Mouse (Mus musculus) CH12.LX (cell line): ENCODE measurements around the gene Gm20388.

Experiments
- CTCF ChIP-seq, 2 experiments: IDR thresholded peaks in 1 of 2; conservative IDR thresholded peaks in 1 of 2; 2 replicates each; pipeline ENCODE4 v1.5.1; 2011 to 2012; ENCODE audit warnings: low read depth in 2 of 2, low read length in 2 of 2, improper control_type of control experiment in 1 of 2, inconsistent platforms in 1 of 2, mild to moderate bottlenecking in 1 of 2, moderate library complexity in 1 of 2
- E2F4 ChIP-seq: IDR thresholded peaks from 2 replicates; pipeline ENCODE4 v1.6.1; 2011; ENCODE audit warnings: low read depth, low read length, improper control_type of control experiment; ENCODE audit not compliant: insufficient replicate concordance
- EP300 ChIP-seq: IDR thresholded peaks from 2 replicates; pipeline ENCODE4 v1.6.1; 2011; ENCODE audit warnings: low read length, improper control_type of control experiment
- JUND ChIP-seq: conservative IDR thresholded peaks from 2 replicates; pipeline ENCODE4 v1.6.1; 2011; ENCODE audit warnings: low read depth, low read length, improper control_type of control experiment
- MAFK ChIP-seq: IDR thresholded peaks from 2 replicates; pipeline ENCODE4 v1.6.1; 2011; ENCODE audit warnings: low read length, improper control_type of control experiment; ENCODE audit not compliant: insufficient replicate concordance
- MXI1 ChIP-seq: IDR thresholded peaks from 2 replicates; pipeline ENCODE4 v1.6.1; 2011; ENCODE audit warnings: mild to moderate bottlenecking, low read depth, low read length, improper control_type of control experiment
- MYC ChIP-seq: IDR thresholded peaks from 2 replicates; pipeline ENCODE4 v1.6.1; 2011; ENCODE audit warnings: low read depth, mild to moderate bottlenecking, improper control_type of control experiment, low read length
- RAD21 ChIP-seq: IDR thresholded peaks from 2 replicates; pipeline ENCODE4 v1.6.1; 2011; ENCODE audit warnings: low read depth, mild to moderate bottlenecking, low read length, improper control_type of control experiment, moderate library complexity
- UBTF ChIP-seq: IDR thresholded peaks from 2 replicates; pipeline ENCODE4 v1.6.1; 2012; ENCODE audit warnings: low read depth, mild to moderate bottlenecking, inconsistent platforms, low read length, improper control_type of control experiment, moderate library complexity
- USF1 ChIP-seq: IDR thresholded peaks from 2 replicates; pipeline ENCODE4 v1.6.1; 2014; ENCODE audit warnings: low read depth, mild to moderate bottlenecking, inconsistent platforms, low read length, improper control_type of control experiment
- USF2 ChIP-seq: conservative IDR thresholded peaks from 2 replicates; pipeline ENCODE4 v1.6.1; 2011; ENCODE audit warnings: low read depth, low read length, improper control_type of control experiment
- ZC3H11A ChIP-seq: IDR thresholded peaks from 2 replicates; pipeline ENCODE4 v1.6.1; 2012; ENCODE audit warnings: low read depth, mild to moderate bottlenecking, inconsistent platforms, low read length, improper control_type of control experiment
- ZKSCAN1 ChIP-seq: IDR thresholded peaks from 2 replicates; pipeline ENCODE4 v1.6.1; 2012; ENCODE audit warnings: low read depth, inconsistent platforms, low read length, improper control_type of control experiment, borderline replicate concordance
- ZNF384 ChIP-seq: IDR thresholded peaks from 2 replicates; pipeline ENCODE4 v1.6.1; 2012; ENCODE audit warnings: low read depth, low read length, improper control_type of control experiment, inconsistent platforms

GRCm38 (mm10) chr8:120201351-120201750 is 290.7 kb downstream of the Gm20388 start:
- TF ChIP-seq EP300 (no peak), ZNF384 (no peak), E2F4 (no peak), MYC (no peak), USF2 (no peak), CTCF (conservative IDR thresholded peaks at IDR 0.05 in 1 of 2, IDR thresholded peaks at IDR 0.05 in 1 of 2; ENCODE audit: low read depth in 2 of 2, low read length in 2 of 2) (no peak), MAFK (no peak), ZC3H11A (no peak), UBTF (no peak), USF1 (no peak), JUND (no peak), MXI1 (no peak), ZKSCAN1 (no peak), RAD21 (no peak)
